Mouse (Mus musculus) stomach, postnatal 0 days (tissue): ENCODE data around the gene Rps6ka5.

ENCODE experiments used
- CTCF ChIP-seq: IDR thresholded peaks from 2 replicates; pipeline ENCODE4 v1.5.1; 2016; ENCODE audit warnings: antibody characterized with exemption, low read depth, mild to moderate bottlenecking, moderate library complexity
- EP300 ChIP-seq: optimal IDR thresholded peaks from 2 replicates; pipeline ENCODE3; 2016; ENCODE audit warnings: antibody characterized with exemption

GRCm38 (mm10) chr12:100735581-100735980 is 8.8 kb upstream of the Rps6ka5 start:
- no peak for TF ChIP-seq CTCF
- no peak for TF ChIP-seq EP300
